Comparison of ENCODE assay signal across 1 mouse cellular context in genomic region chr4:43142610-43143009, GRCm38 (mm10).
TF ChIP-seq lines count a peak whose summit lies in the region.

No protein-coding gene starts in this region.

TF ChIP-seq in MEL, 35 proteins besides CTCF, POLR2A, EP300 and RAD21 (continued from another document):
- TF ChIP-seq ETS1 (IDR thresholded peaks at IDR 0.05; ENCODE audit: low read depth, low read length) (peak; percentile 78), GABPA (IDR thresholded peaks at IDR 0.05; ENCODE audit: low read depth, low read length) (no peak)
TF ChIP-seq in MEL: peak in this region for 11.
